Mouse (Mus musculus) layer of hippocampus, adult 9-11 months (tissue): Measurements from ENCODE around the gene Gse1.

ENCODE experiments used
- DNase-seq: peaks from one replicate; pipeline ENCODE4 v3.0.0; 2022

Gse1 gene

GRCm38 (mm10) chr8:120278009-120278408, 49.8 kb downstream of the Gse1 start:
- no peak for DNase-seq

DNA sequence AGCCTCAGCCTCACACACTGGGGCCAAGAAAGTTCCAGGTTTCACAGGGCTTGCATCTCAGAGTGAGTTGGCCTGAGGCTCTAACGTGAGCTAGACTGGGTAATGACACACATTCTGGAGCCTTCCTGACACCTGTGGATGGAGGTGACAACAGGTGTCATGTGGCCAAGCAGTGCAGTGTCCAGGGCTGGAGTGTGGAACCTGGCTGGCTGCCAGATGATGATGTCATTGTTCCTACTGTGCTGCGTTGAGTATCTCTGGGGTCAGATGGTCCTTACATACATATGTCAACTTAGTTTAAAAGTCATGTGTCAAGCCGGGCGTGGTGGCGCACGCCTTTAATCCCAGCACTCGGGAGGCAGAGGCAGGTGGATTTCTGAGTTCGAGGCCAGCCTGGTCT, 51.2 kb downstream of the Gse1 start:
- DNase-seq = no peak

DNA sequence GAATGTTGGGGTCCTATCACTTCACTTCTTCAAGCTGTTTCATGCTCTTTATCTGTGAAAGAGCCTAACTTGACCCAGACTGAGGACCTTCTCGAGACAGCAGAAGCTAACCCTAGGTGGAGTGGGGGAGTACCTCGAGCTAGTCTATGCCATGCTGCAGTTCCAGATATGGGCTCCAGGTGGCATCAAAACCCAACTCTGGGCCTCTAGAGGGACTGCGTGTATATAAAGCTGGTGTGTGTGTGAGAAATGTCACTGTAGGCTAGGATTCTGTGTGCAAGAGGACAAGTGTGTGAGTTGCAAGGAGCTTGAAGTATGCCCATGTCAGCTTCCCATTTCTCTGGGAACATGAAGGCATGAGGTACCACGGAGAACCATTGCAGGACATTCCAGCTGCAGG, 53.2 kb downstream of the Gse1 start:
- peak; percentile 68 for DNase-seq

GRCm38 (mm10) chr8:120282465-120282864, 54.2 kb downstream of the Gse1 start:
- DNase-seq = no peak

GRCm38 (mm10) chr8:120284265-120284664, 56.0 kb downstream of the Gse1 start:
- DNase-seq = no peak

GRCm38 (mm10) chr8:120285033-120285432, 56.8 kb downstream of the Gse1 start:
- no peak for DNase-seq

DNA sequence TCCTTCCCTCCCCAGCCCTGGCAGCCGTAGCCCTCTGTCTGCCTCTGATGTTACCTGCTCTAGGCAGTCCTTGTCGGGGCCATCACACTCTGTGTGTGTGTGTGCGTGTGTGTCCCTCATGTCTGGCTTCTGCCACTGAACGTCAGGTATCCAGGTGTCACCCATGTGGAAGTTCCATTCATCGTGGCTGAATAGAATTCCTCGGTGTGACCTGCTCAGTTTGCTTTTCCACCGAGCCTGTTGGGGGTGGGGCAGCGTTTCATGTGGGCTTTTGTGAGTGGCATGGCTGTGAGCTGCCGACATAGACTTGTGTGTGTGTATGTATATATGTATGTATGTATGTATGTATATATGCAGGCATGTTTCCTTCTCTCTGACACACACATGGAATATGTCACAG, 57.6 kb downstream of the Gse1 start:
- no peak for DNase-seq

GRCm38 (mm10) chr8:120288122-120288908, 60.1 kb downstream of the Gse1 start:
- peak; percentile 73 for DNase-seq

- DNase-seq = no peak
These were observed 60.9 kb downstream of the Gse1 start for GRCm38 (mm10) chr8:120289191-120289590.

GRCm38 (mm10) chr8:120289698-120290181, 61.5 kb downstream of the Gse1 start:
- DNase-seq = peak; percentile 85

GRCm38 (mm10) chr8:120290614-120291013, 62.4 kb downstream of the Gse1 start:
- no peak for DNase-seq

DNA sequence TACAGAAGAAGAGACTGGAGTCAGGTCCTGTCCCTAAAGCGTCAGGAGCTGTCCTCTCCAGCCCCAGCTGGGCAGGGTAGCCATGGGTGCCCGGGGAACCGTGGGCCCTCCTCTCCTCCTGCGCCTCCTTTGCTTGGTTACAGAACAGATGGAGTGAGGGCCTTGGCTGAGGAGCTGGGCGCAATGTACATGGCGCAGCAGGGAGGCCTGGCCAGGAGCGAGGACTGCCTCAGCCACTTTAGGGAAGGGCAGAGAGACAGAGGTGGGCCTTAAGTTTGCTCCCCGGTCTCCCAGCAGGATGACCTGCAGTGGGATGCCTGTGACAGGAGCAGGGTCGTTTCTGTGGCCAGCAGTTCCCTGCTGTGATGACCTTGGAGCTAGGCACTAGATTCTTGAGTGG, 63.4 kb downstream of the Gse1 start:
- no peak for DNase-seq

- DNase-seq = peak; percentile 84
These were observed 64.3 kb downstream of the Gse1 start for GRCm38 (mm10) chr8:120292316-120293107.

GRCm38 (mm10) chr8:120293421-120294357, 65.4 kb downstream of the Gse1 start:
- DNase-seq = no peak

- DNase-seq = no peak
These were observed 67.0 kb downstream of the Gse1 start for GRCm38 (mm10) chr8:120294982-120295870.

- no peak for DNase-seq
These were observed 68.7 kb downstream of the Gse1 start for GRCm38 (mm10) chr8:120297000-120297399.

GRCm38 (mm10) chr8:120298601-120299532, 70.6 kb downstream of the Gse1 start:
- no peak for DNase-seq

GRCm38 (mm10) chr8:120300601-120301141, 72.4 kb downstream of the Gse1 start:
- DNase-seq = peak; percentile 89

DNA sequence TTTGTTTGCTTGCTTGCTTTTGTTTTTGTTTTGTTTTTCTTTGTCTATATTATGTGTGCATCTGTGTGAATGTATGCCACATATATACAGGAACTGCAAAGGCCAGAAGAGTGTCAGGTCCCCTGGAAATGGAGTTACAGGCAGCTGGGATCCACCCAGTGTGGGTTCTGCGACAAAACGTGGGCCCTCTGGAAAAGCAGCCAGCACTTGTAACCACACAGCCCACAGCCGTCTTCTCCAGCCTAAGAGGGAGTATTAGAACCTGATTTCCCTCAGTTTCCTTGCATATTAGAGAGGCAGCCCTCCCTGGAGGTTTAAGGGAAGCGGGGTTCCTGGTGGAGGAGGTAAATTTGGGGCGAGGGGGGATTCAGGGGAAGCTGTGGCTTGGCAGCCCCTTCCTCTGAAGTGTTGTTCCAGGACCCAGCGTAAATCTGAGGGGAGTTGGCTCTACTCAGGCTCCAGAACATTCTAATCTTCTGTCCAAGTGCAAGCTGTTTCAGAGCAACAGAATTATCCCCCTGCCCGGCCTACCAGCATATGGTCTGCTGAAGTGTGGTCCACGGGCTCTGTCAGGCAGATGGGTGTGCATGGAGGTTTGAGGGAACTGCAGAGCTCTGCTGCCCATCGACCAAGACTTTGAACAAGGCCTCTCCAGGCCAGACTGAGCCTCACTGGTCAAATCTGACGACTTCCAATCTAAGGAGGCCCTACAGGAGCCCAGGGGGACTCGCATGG, 74.9 kb downstream of the Gse1 start:
- DNase-seq = no peak

GRCm38 (mm10) chr8:120304097-120304496, 75.8 kb downstream of the Gse1 start:
- no peak for DNase-seq
